Mouse (Mus musculus): ENCODE measurements around the gene Zdhhc18. TPM values are rescaled to one million over a fixed set of nuclear protein-coding genes. Genes with fewer than 3 reads are reported as not detected.

Zdhhc18 gene
- total RNA-seq, 1 experiment = 39.0 TPM

GRCm38 (mm10) chr4:133567251-133567650, 82.7 kb downstream of the Zdhhc18 start:
- in situ Hi-C loops (cut with MboI; ENCODE audit: low sequenced_read_pairs in 2 of 2, unreplicated experiment in 2 of 2) = no loop called here

GRCm38 (mm10) chr4:133563123-133563571, 86.8 kb downstream of the Zdhhc18 start:
- H3K4me3 ChIP-seq (ENCODE audit: insufficient read depth in 1 of 2, low read depth in 1 of 2, low read length in 2 of 2, poor library complexity in 1 of 2, severe bottlenecking in 1 of 2) = no peak overlapping the region
- no peaks in the 10 kb centered on the region for H3K36me3 ChIP-seq (ENCODE audit: control insufficient read depth, insufficient read depth, low read length, poor library complexity, severe bottlenecking)
- H3K27ac ChIP-seq (ENCODE audit: insufficient read depth, low read depth, low read length, poor library complexity, severe bottlenecking) = no peak overlapping the region
- no peak overlapping the region for H3K9ac ChIP-seq (ENCODE audit: insufficient read depth, low read depth, low read length, poor library complexity, severe bottlenecking)
- in situ Hi-C loops (cut with MboI; ENCODE audit: low sequenced_read_pairs in 2 of 2, unreplicated experiment in 2 of 2) = no loop called here
- no peak for DNase-seq (ENCODE audit: low read depth, low spot score)
- H3K9me3 ChIP-seq (ENCODE audit: control insufficient read depth, insufficient read depth, low read depth, low read length) = no peaks in the 10 kb centered on the region
- H3K4me1 ChIP-seq (ENCODE audit: control insufficient read depth in 2 of 2, insufficient read depth in 2 of 2, low read length in 2 of 2, poor library complexity in 1 of 2) = peaks cover 0 to 9% of the 10 kb centered on the region in 2 experiments; a peak in 2 of 4 replicates
- no peak for TF ChIP-seq ZNF384 (IDR thresholded peaks at IDR 0.05; ENCODE audit: low read depth, low read length)

More at GRCm38 (mm10) chr4:133567251-133567650, 82.7 kb downstream of the Zdhhc18 start:
- no peak overlapping the region for H3K9ac ChIP-seq (ENCODE audit: insufficient read depth, low read depth, low read length, poor library complexity, severe bottlenecking)
- TF ChIP-seq ZC3H11A (IDR thresholded peaks at IDR 0.05; ENCODE audit: borderline replicate concordance, low read depth, low read length) (no peak), ZNF384 (IDR thresholded peaks at IDR 0.05; ENCODE audit: low read depth, low read length) (peak; percentile 67; the same call in 1 of the 2 replicates)
- H3K9me3 ChIP-seq (ENCODE audit: control insufficient read depth, insufficient read depth, low read depth, low read length) = no peaks in the 10 kb centered on the region
- no peak overlapping the region for H3K4me3 ChIP-seq (ENCODE audit: insufficient read depth in 1 of 2, low read depth in 1 of 2, low read length in 2 of 2, poor library complexity in 1 of 2, severe bottlenecking in 1 of 2)
- H3K4me1 ChIP-seq (ENCODE audit: control insufficient read depth in 2 of 2, insufficient read depth in 2 of 2, low read length in 2 of 2, poor library complexity in 1 of 2) = peaks cover 0 to 5% of the 10 kb centered on the region in 2 experiments; a peak in 1 of 4 replicates
- no peak for DNase-seq (ENCODE audit: low read depth, low spot score)
- no peaks in the 10 kb centered on the region for H3K36me3 ChIP-seq (ENCODE audit: control insufficient read depth, insufficient read depth, low read length, poor library complexity, severe bottlenecking)
- H3K27ac ChIP-seq (ENCODE audit: insufficient read depth, low read depth, low read length, poor library complexity, severe bottlenecking) = no peak overlapping the region

- DNase-seq (ENCODE audit: low read depth, low spot score) = no peak
- Histone ChIP-seq H3K27ac (ENCODE audit: insufficient read depth, low read depth, low read length, poor library complexity, severe bottlenecking) (no peak overlapping the region), H3K4me1 (ENCODE audit: control insufficient read depth in 2 of 2, insufficient read depth in 2 of 2, low read length in 2 of 2, poor library complexity in 1 of 2) (peaks cover 0 to 9% of the 10 kb centered on the region in 2 experiments; a peak in 2 of 4 replicates), H3K9me3 (ENCODE audit: control insufficient read depth, insufficient read depth, low read depth, low read length) (no peaks in the 10 kb centered on the region), H3K4me3 (ENCODE audit: insufficient read depth in 1 of 2, low read depth in 1 of 2, low read length in 2 of 2, poor library complexity in 1 of 2, severe bottlenecking in 1 of 2) (no peak overlapping the region), H3K9ac (ENCODE audit: insufficient read depth, low read depth, low read length, poor library complexity, severe bottlenecking) (no peak overlapping the region), H3K36me3 (ENCODE audit: control insufficient read depth, insufficient read depth, low read length, poor library complexity, severe bottlenecking) (no peaks in the 10 kb centered on the region)
- TF ChIP-seq MAFK (IDR thresholded peaks at IDR 0.05; ENCODE audit: insufficient read depth, low read depth, low read length) = no peak
- no peak for TF ChIP-seq CHD2 (IDR thresholded peaks at IDR 0.05; ENCODE audit: low read depth, low read length)
- no peak for TF ChIP-seq ZNF384 (IDR thresholded peaks at IDR 0.05; ENCODE audit: low read depth, low read length)
- TF ChIP-seq HCFC1 (IDR thresholded peaks at IDR 0.05; ENCODE audit: borderline replicate concordance, insufficient read depth, low read length) = no peak
- no peak for TF ChIP-seq ZC3H11A (IDR thresholded peaks at IDR 0.05; ENCODE audit: borderline replicate concordance, low read depth, low read length)
- in situ Hi-C loops (cut with MboI; ENCODE audit: low sequenced_read_pairs in 2 of 2, unreplicated experiment in 2 of 2) = no loop called here
Observed at GRCm38 (mm10) chr4:133561622-133562021, 88.3 kb downstream of the Zdhhc18 start.

GRCm38 (mm10) chr4:133559846-133560245, 90.1 kb downstream of the Zdhhc18 start:
- TF ChIP-seq CHD2 (IDR thresholded peaks at IDR 0.05; ENCODE audit: low read depth, low read length) (no peak), ZC3H11A (IDR thresholded peaks at IDR 0.05; ENCODE audit: borderline replicate concordance, low read depth, low read length) (no peak), ZNF384 (IDR thresholded peaks at IDR 0.05; ENCODE audit: low read depth, low read length) (no peak), HCFC1 (IDR thresholded peaks at IDR 0.05; ENCODE audit: borderline replicate concordance, insufficient read depth, low read length) (no peak), MAFK (IDR thresholded peaks at IDR 0.05; ENCODE audit: insufficient read depth, low read depth, low read length) (no peak)
- H3K27ac ChIP-seq (ENCODE audit: insufficient read depth, low read depth, low read length, poor library complexity, severe bottlenecking) = no peak overlapping the region
- H3K9me3 ChIP-seq (ENCODE audit: control insufficient read depth, insufficient read depth, low read depth, low read length) = no peaks in the 10 kb centered on the region
- no peak overlapping the region for H3K9ac ChIP-seq (ENCODE audit: insufficient read depth, low read depth, low read length, poor library complexity, severe bottlenecking)
- H3K4me3 ChIP-seq (ENCODE audit: insufficient read depth in 1 of 2, low read depth in 1 of 2, low read length in 2 of 2, poor library complexity in 1 of 2, severe bottlenecking in 1 of 2) = no peak overlapping the region
- in situ Hi-C loops (cut with MboI; ENCODE audit: low sequenced_read_pairs in 2 of 2, unreplicated experiment in 2 of 2) = no loop called here
- H3K36me3 ChIP-seq (ENCODE audit: control insufficient read depth, insufficient read depth, low read length, poor library complexity, severe bottlenecking) = no peaks in the 10 kb centered on the region
- no peak for DNase-seq (ENCODE audit: low read depth, low spot score)
- H3K4me1 ChIP-seq (ENCODE audit: control insufficient read depth in 2 of 2, insufficient read depth in 2 of 2, low read length in 2 of 2, poor library complexity in 1 of 2) = peaks cover 0 to 9% of the 10 kb centered on the region in 2 experiments; a peak in 2 of 4 replicates

GRCm38 (mm10) chr4:133557041-133557717, 92.8 kb downstream of the Zdhhc18 start:
- H3K4me1 ChIP-seq (ENCODE audit: control insufficient read depth in 2 of 2, insufficient read depth in 2 of 2, low read length in 2 of 2, poor library complexity in 1 of 2) = peaks cover 0 to 10% of the 10 kb centered on the region in 2 experiments; a peak in 2 of 4 replicates
- no peak overlapping the region for H3K4me3 ChIP-seq (ENCODE audit: insufficient read depth in 1 of 2, low read depth in 1 of 2, low read length in 2 of 2, poor library complexity in 1 of 2, severe bottlenecking in 1 of 2)
- H3K9me3 ChIP-seq (ENCODE audit: control insufficient read depth, insufficient read depth, low read depth, low read length) = no peaks in the 10 kb centered on the region
- no peak overlapping the region for H3K9ac ChIP-seq (ENCODE audit: insufficient read depth, low read depth, low read length, poor library complexity, severe bottlenecking)
- no peak for TF ChIP-seq CHD2 (IDR thresholded peaks at IDR 0.05; ENCODE audit: low read depth, low read length)
- TF ChIP-seq ZNF384 (IDR thresholded peaks at IDR 0.05; ENCODE audit: low read depth, low read length) = no peak
- TF ChIP-seq HCFC1 (IDR thresholded peaks at IDR 0.05; ENCODE audit: borderline replicate concordance, insufficient read depth, low read length) = no peak
- TF ChIP-seq MAFK (IDR thresholded peaks at IDR 0.05; ENCODE audit: insufficient read depth, low read depth, low read length) = no peak
- no peak for TF ChIP-seq ZC3H11A (IDR thresholded peaks at IDR 0.05; ENCODE audit: borderline replicate concordance, low read depth, low read length)
- H3K27ac ChIP-seq (ENCODE audit: insufficient read depth, low read depth, low read length, poor library complexity, severe bottlenecking) = no peak overlapping the region
- no peak for DNase-seq (ENCODE audit: low read depth, low spot score)
- in situ Hi-C loops (cut with MboI; ENCODE audit: low sequenced_read_pairs in 2 of 2, unreplicated experiment in 2 of 2) = no loop called here
- no peaks in the 10 kb centered on the region for H3K36me3 ChIP-seq (ENCODE audit: control insufficient read depth, insufficient read depth, low read length, poor library complexity, severe bottlenecking)
